Mouse (Mus musculus) heart, embryonic 15.5 days (tissue): ENCODE measurements around the gene Tex14. TPM values are rescaled to one million over a fixed set of nuclear protein-coding genes. Genes with fewer than 3 reads are reported as not detected.
"Not testable (repeated sequence)": the region's sequence is repeated elsewhere in the genome, so short reads cannot be mapped to it uniquely, and the experiment has no call there.

ENCODE experiments used
- ATAC-seq: fragments of 200-750 bp; cut with Nextera tagmentation; replicated peaks from 2 replicates; pipeline ENCODE4 v1.8.0; 2017; ENCODE audit warnings: low read depth, moderate TSS enrichment; ENCODE audit not compliant: insufficient number of reproducible peaks, insufficient read depth, low FRiP score
- H3K27ac ChIP-seq: fragments of 300-500 bp; sonication (generic); 2 replicates; pipeline ENCODE4 v1.5.1; 2015; ENCODE audit warnings: mild to moderate bottlenecking, inconsistent platforms
- H3K27me3 ChIP-seq: fragments of 300-500 bp; sonication (generic); 2 replicates; pipeline ENCODE4 v1.6.1; 2015; ENCODE audit warnings: inconsistent platforms
- H3K36me3 ChIP-seq: fragments of 300-500 bp; sonication (generic); 2 replicates; pipeline ENCODE4 v1.6.1; 2015; ENCODE audit warnings: mild to moderate bottlenecking, inconsistent platforms
- H3K4me1 ChIP-seq: fragments of 300-500 bp; sonication (generic); replicated peaks from 2 replicates; pipeline ENCODE4 v1.6.1; 2015; ENCODE audit warnings: inconsistent platforms
- H3K4me2 ChIP-seq: fragments of 300-500 bp; sonication (generic); 2 replicates; pipeline ENCODE4 v1.6.1; 2015; ENCODE audit warnings: inconsistent platforms, mild to moderate bottlenecking, moderate library complexity
- H3K4me3 ChIP-seq: fragments of 300-500 bp; sonication (generic); 2 replicates; pipeline ENCODE4 v1.5.1; 2015; ENCODE audit warnings: mild to moderate bottlenecking, inconsistent platforms
- H3K9ac ChIP-seq: fragments of 300-500 bp; sonication (generic); 2 replicates; pipeline ENCODE4 v1.6.1; 2015; ENCODE audit warnings: mild to moderate bottlenecking, inconsistent platforms
- H3K9me3 ChIP-seq: fragments of 300-500 bp; sonication (generic); replicated peaks from 2 replicates; pipeline ENCODE4 v1.6.1; 2016; ENCODE audit warnings: inconsistent platforms
- WGBS: fragments of 180-500 bp; shearing (Covaris S2); methylation state at CpG from one replicate; pipeline ENCODE4 v1.1.7; 2015; ENCODE audit warnings: mixed read lengths; 5-methylcytosine and 5-hydroxymethylcytosine counted together
- polyA plus RNA-seq: library from polyadenylated mRNA; unstranded; fragments of >200 nt; fragmentation: Nextera tagmentation; extraction: Ambion mirVana; gene quantifications from 2 replicates; pipeline ENCODE4 v1.2.1, GENCODE M21; 2015

Gene Tex14
- polyA plus RNA-seq, 1 experiment from 2014 or later: 0.24 TPM

GRCm38 (mm10) chr11:87398402-87398801 lies 6.5 kb upstream of the Tex14 start:
- no peaks in the 10 kb centered on the region; the same call in 1 of the 2 replicates for H3K36me3 ChIP-seq
- no peaks in the 10 kb centered on the region for H3K9me3 ChIP-seq
- H3K27me3 ChIP-seq: no peaks in the 10 kb centered on the region
- no peak overlapping the region for H3K4me3 ChIP-seq
- WGBS: 67% methylated on average over 2 of the region's 2 CpGs
- no peak for ATAC-seq
- no peaks in the 10 kb centered on the region for H3K4me1 ChIP-seq
- H3K9ac ChIP-seq: no peak overlapping the region
- no peak overlapping the region for H3K4me2 ChIP-seq
- no peak overlapping the region for H3K27ac ChIP-seq

- H3K27me3 ChIP-seq: no peaks in the 10 kb centered on the region
- H3K9ac ChIP-seq: peak overlapping the region; percentile 70
- peak; percentile 97 for ATAC-seq
- no peaks in the 10 kb centered on the region; the same call in 1 of the 2 replicates for H3K36me3 ChIP-seq
- no peaks in the 10 kb centered on the region for H3K9me3 ChIP-seq
- peak overlapping the region; percentile 68 for H3K4me2 ChIP-seq
- peak overlapping the region; percentile 92 for H3K27ac ChIP-seq
- 2% methylated on average over 58 of the region's 58 CpGs for WGBS
- H3K4me3 ChIP-seq: peak overlapping the region; percentile 65
- peaks cover 4% of the 10 kb centered on the region for H3K4me1 ChIP-seq
These were observed 583 bp upstream of the Tex14 start for GRCm38 (mm10) chr11:87404111-87404853.

GRCm38 (mm10) chr11:87413412-87413811 lies 8.5 kb downstream of the Tex14 start:
- not testable (repeated sequence) for H3K27me3 ChIP-seq, H3K36me3 ChIP-seq, ATAC-seq, H3K4me2 ChIP-seq, H3K9ac ChIP-seq, H3K4me1 ChIP-seq, H3K9me3 ChIP-seq, H3K27ac ChIP-seq, H3K4me3 ChIP-seq
- 59% methylated on average over 3 of the region's 3 CpGs for WGBS

- ATAC-seq: no peak
- Histone ChIP-seq H3K36me3 (no peaks in the 10 kb centered on the region), H3K9me3 (no peaks in the 10 kb centered on the region), H3K4me1 (no peaks in the 10 kb centered on the region), H3K4me3 (no peak overlapping the region), H3K9ac (no peak overlapping the region), H3K27me3 (no peaks in the 10 kb centered on the region), H3K27ac (no peak overlapping the region), H3K4me2 (no peak overlapping the region)
- WGBS: 54% methylated on average over 5 of the region's 5 CpGs
These were observed 11.3 kb downstream of the Tex14 start for GRCm38 (mm10) chr11:87416120-87416519.

- Histone ChIP-seq H3K9ac (no peak overlapping the region), H3K9me3 (no peaks in the 10 kb centered on the region), H3K36me3 (no peaks in the 10 kb centered on the region), H3K4me3 (no peak overlapping the region), H3K27ac (no peak overlapping the region), H3K4me2 (no peak overlapping the region), H3K27me3 (no peaks in the 10 kb centered on the region), H3K4me1 (peaks cover 15% of the 10 kb centered on the region)
- no peak for ATAC-seq
These were observed 16.0 kb downstream of the Tex14 start for GRCm38 (mm10) chr11:87420861-87421260.

GRCm38 (mm10) chr11:87421760-87422201 lies 16.9 kb downstream of the Tex14 start:
- Histone ChIP-seq H3K4me2 (peak overlapping the region; percentile 73), H3K9me3 (no peaks in the 10 kb centered on the region), H3K4me1 (peaks cover 18% of the 10 kb centered on the region), H3K4me3 (peak overlapping the region; percentile 50), H3K27me3 (no peaks in the 10 kb centered on the region), H3K27ac (peak overlapping the region; percentile 83), H3K36me3 (no peaks in the 10 kb centered on the region), H3K9ac (peak overlapping the region; percentile 51)
- ATAC-seq: no peak
- 14% methylated on average over 6 of the region's 6 CpGs for WGBS

- ATAC-seq: peak; percentile 81
- Histone ChIP-seq H3K9me3 (no peaks in the 10 kb centered on the region), H3K27ac (peak overlapping the region; percentile 83), H3K4me1 (peaks cover 18% of the 10 kb centered on the region), H3K4me3 (peak overlapping the region; percentile 50), H3K4me2 (peak overlapping the region; percentile 73), H3K27me3 (no peaks in the 10 kb centered on the region), H3K9ac (peak overlapping the region; percentile 51), H3K36me3 (no peaks in the 10 kb centered on the region)
- under 1% methylated on average over 26 of the region's 26 CpGs for WGBS
These were observed 17.9 kb downstream of the Tex14 start for GRCm38 (mm10) chr11:87422511-87423340.

GRCm38 (mm10) chr11:87423551-87424325 lies 18.9 kb downstream of the Tex14 start:
- Histone ChIP-seq H3K27ac (peak overlapping the region; percentile 83), H3K36me3 (no peaks in the 10 kb centered on the region), H3K4me2 (peak overlapping the region; percentile 73; the same call in 1 of the 2 replicates), H3K27me3 (no peaks in the 10 kb centered on the region), H3K9ac (peak overlapping the region; percentile 17; the same call in 1 of the 2 replicates), H3K4me1 (peaks cover 18% of the 10 kb centered on the region), H3K4me3 (no peak overlapping the region), H3K9me3 (no peaks in the 10 kb centered on the region)
- WGBS: 35% methylated on average over 6 of the region's 6 CpGs
- no peak for ATAC-seq

- H3K27ac ChIP-seq: peak overlapping the region; percentile 76
- peak overlapping the region; percentile 52 for H3K4me3 ChIP-seq
- no peaks in the 10 kb centered on the region for H3K9me3 ChIP-seq
- H3K4me1 ChIP-seq: peaks cover 18% of the 10 kb centered on the region
- H3K4me2 ChIP-seq: peak overlapping the region; percentile 59
- peak overlapping the region; percentile 43; the same call in 1 of the 2 replicates for H3K9ac ChIP-seq
- H3K36me3 ChIP-seq: no peaks in the 10 kb centered on the region
- no peak for ATAC-seq
- WGBS: under 1% methylated on average over 7 of the region's 7 CpGs
- no peaks in the 10 kb centered on the region for H3K27me3 ChIP-seq
These were observed 21.2 kb downstream of the Tex14 start for GRCm38 (mm10) chr11:87426121-87426449.

GRCm38 (mm10) chr11:87426450-87427250 lies 21.8 kb downstream of the Tex14 start:
- peak overlapping the region; percentile 52 for H3K4me3 ChIP-seq
- H3K9me3 ChIP-seq, H3K36me3 ChIP-seq, H3K27me3 ChIP-seq: not testable (repeated sequence)
- peak; percentile 79 for ATAC-seq
- H3K9ac ChIP-seq: 0 out of 2 replicates have a peak overlapping the region, but pooled peaks have one; percentile 43
- peaks cover 17% of the 10 kb centered on the region for H3K4me1 ChIP-seq
- peak overlapping the region; percentile 76 for H3K27ac ChIP-seq
- 2% methylated on average over 24 of the region's 24 CpGs for WGBS
- peak overlapping the region; percentile 59 for H3K4me2 ChIP-seq
